Mouse (Mus musculus): Measurements from ENCODE around the gene March6. TPM values are rescaled to one million over a fixed set of nuclear protein-coding genes. Genes with fewer than 3 reads are reported as not detected.

March6 gene
- polyA plus RNA-seq, 1 experiment, result 70.2 TPM

GRCm38 (mm10) chr15:31468806-31469205 lies 62.0 kb downstream of the March6 start:
- TF ChIP-seq CTCF (IDR thresholded peaks at IDR 0.05; ENCODE audit: borderline replicate concordance, insufficient read depth, low read depth, low read length), result no peak
- no peak for TF ChIP-seq POLR2A (IDR thresholded peaks at IDR 0.05; ENCODE audit: borderline replicate concordance, insufficient read depth, low read length)
- Histone ChIP-seq H3K27me3 (ENCODE audit: control insufficient read depth, insufficient read depth, low read length) (no peaks in the 10 kb centered on the region), H3K27ac (ENCODE audit: insufficient read depth, low read length) (no peak overlapping the region), H3K4me3 (replicated peaks; ENCODE audit: insufficient read depth, low read depth, low read length) (no peak overlapping the region), H3K4me1 (ENCODE audit: control insufficient read depth, insufficient read depth, low read length) (no peaks in the 10 kb centered on the region)
- 90% methylated on average over 5 of the region's 5 CpGs for WGBS
- DNase-seq, result no peak

DNA sequence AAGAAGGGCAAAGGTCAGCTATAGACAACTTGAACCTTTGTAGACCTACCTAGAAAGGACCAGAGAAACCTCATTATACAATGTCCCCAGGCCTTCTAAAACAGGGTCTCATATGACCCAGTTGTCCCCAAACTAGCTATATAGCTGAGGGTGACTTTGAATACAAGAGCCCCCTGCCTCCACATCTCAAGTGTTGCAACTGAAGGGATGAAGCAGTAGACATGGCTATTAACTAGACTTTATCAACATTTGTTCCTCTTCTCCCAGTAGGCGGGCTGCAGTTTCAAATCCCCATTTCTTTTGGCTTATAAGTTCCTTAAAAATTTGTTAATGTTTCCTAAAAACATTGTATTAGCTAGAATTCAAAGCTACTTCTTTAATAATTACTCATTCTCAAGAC lies 64.1 kb downstream of the March6 start:
- no peak for TF ChIP-seq CTCF (IDR thresholded peaks at IDR 0.05; ENCODE audit: borderline replicate concordance, insufficient read depth, low read depth, low read length)
- no peak for TF ChIP-seq POLR2A (IDR thresholded peaks at IDR 0.05; ENCODE audit: borderline replicate concordance, insufficient read depth, low read length)
- no peaks in the 10 kb centered on the region for H3K4me1 ChIP-seq (ENCODE audit: control insufficient read depth, insufficient read depth, low read length)
- no peak overlapping the region for H3K4me3 ChIP-seq (replicated peaks; ENCODE audit: insufficient read depth, low read depth, low read length)
- no peaks in the 10 kb centered on the region for H3K27me3 ChIP-seq (ENCODE audit: control insufficient read depth, insufficient read depth, low read length)
- no peak for DNase-seq
- no peak overlapping the region for H3K27ac ChIP-seq (ENCODE audit: insufficient read depth, low read length)
- 95% methylated on average over 1 of the region's 1 CpGs for WGBS

DNA sequence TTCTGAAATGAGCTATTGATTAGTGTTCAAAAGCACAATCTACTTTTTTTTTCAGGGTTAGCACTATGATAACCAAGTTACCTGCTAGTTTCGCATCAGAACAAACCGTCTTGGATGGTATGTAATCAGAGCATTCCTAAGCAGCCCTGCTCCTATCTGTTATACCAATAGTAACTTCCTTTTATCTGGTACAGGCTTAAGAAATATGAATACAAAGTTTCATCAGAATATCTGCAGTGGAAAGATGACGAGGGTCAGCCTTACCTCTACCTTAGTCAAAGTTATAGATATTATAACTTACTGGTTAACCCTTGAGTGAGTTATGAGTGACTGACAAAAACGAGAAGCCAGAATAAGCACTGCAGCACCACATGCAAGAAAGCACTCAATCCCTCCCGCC lies 64.6 kb downstream of the March6 start:
- Histone ChIP-seq H3K4me3 (replicated peaks; ENCODE audit: insufficient read depth, low read depth, low read length) (no peak overlapping the region), H3K4me1 (ENCODE audit: control insufficient read depth, insufficient read depth, low read length) (no peaks in the 10 kb centered on the region), H3K27me3 (ENCODE audit: control insufficient read depth, insufficient read depth, low read length) (no peaks in the 10 kb centered on the region), H3K27ac (ENCODE audit: insufficient read depth, low read length) (no peak overlapping the region)
- 90% methylated on average over 5 of the region's 5 CpGs for WGBS
- TF ChIP-seq POLR2A (IDR thresholded peaks at IDR 0.05; ENCODE audit: borderline replicate concordance, insufficient read depth, low read length) (no peak), CTCF (IDR thresholded peaks at IDR 0.05; ENCODE audit: borderline replicate concordance, insufficient read depth, low read depth, low read length) (no peak)
- DNase-seq, result no peak

DNA sequence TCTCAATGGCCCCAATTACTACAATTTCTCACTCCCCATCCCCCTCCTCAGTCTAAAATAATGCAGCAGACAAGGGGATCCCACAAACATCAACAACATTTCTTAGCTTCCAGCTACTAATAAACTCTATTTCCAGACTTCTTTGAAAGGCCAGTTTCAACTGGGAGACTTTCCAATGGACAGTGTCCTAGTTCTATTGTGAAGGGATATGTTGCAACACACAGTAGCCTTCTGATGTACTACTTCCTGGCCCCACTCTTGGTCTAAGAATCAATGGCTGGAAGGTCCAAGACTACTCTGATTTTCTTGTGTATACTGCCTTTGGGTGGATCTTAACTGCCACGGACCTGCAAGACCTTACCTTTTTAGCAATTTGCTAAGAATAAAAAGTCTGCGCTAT lies 65.0 kb downstream of the March6 start:
- TF ChIP-seq CTCF (IDR thresholded peaks at IDR 0.05; ENCODE audit: borderline replicate concordance, insufficient read depth, low read depth, low read length) (no peak), POLR2A (IDR thresholded peaks at IDR 0.05; ENCODE audit: borderline replicate concordance, insufficient read depth, low read length) (no peak)
- WGBS, result 97% methylated on average over 2 of the region's 2 CpGs
- H3K4me1 ChIP-seq (ENCODE audit: control insufficient read depth, insufficient read depth, low read length), result no peaks in the 10 kb centered on the region
- H3K27ac ChIP-seq (ENCODE audit: insufficient read depth, low read length), result no peak overlapping the region
- no peak for DNase-seq
- H3K4me3 ChIP-seq (replicated peaks; ENCODE audit: insufficient read depth, low read depth, low read length), result no peak overlapping the region
- no peaks in the 10 kb centered on the region for H3K27me3 ChIP-seq (ENCODE audit: control insufficient read depth, insufficient read depth, low read length)

DNA sequence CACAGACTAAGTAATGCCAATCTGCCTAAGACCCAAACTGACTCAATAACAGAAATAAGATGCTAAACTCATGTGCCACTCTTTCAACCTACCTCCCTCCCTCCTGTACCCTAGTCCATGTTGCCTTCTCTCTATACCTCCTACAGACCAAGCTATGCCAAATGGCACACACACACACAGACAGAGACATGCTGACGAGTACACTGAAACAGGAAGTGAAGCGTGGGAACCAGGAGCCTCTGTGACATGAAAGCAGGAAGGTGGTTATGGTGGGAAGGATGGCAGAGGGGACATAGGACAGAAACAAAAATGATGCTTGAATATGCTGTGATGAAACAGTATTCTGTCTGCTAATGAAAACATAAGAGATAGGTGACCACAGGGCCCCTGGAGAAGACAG lies 70.3 kb downstream of the March6 start:
- TF ChIP-seq POLR2A (IDR thresholded peaks at IDR 0.05; ENCODE audit: borderline replicate concordance, insufficient read depth, low read length) (no peak), CTCF (IDR thresholded peaks at IDR 0.05; ENCODE audit: borderline replicate concordance, insufficient read depth, low read depth, low read length) (no peak)
- Histone ChIP-seq H3K4me3 (replicated peaks; ENCODE audit: insufficient read depth, low read depth, low read length) (no peak overlapping the region), H3K27ac (ENCODE audit: insufficient read depth, low read length) (no peak overlapping the region), H3K4me1 (ENCODE audit: control insufficient read depth, insufficient read depth, low read length) (no peaks in the 10 kb centered on the region), H3K27me3 (ENCODE audit: control insufficient read depth, insufficient read depth, low read length) (no peaks in the 10 kb centered on the region)
- no peak for DNase-seq
- WGBS, result 86% methylated on average over 2 of the region's 2 CpGs

DNA sequence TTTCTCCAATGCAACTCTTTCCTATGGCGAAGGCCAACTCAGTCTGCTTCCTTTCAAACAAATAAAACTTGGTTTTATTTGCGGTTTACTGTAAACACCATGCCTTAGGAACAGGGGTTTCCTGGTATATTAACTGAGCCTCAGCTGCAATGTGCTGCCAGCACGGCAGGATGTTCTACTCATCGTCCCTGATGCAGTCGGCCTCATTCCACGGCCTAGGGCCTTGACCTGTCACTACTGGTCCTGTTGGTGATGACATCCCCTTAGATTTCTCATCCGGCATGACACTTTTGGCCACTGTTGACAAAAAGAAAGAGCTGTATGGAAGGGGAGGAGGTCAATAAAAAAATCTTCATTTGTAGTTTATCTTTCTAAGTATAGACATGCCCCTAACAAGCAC lies 72.8 kb downstream of the March6 start:
- WGBS, result 88% methylated on average over 7 of the region's 7 CpGs
- no peak for TF ChIP-seq CTCF (IDR thresholded peaks at IDR 0.05; ENCODE audit: borderline replicate concordance, insufficient read depth, low read depth, low read length)
- TF ChIP-seq POLR2A (IDR thresholded peaks at IDR 0.05; ENCODE audit: borderline replicate concordance, insufficient read depth, low read length), result no peak
- Histone ChIP-seq H3K27me3 (ENCODE audit: control insufficient read depth, insufficient read depth, low read length) (no peaks in the 10 kb centered on the region), H3K27ac (ENCODE audit: insufficient read depth, low read length) (no peak overlapping the region), H3K4me1 (ENCODE audit: control insufficient read depth, insufficient read depth, low read length) (no peaks in the 10 kb centered on the region), H3K4me3 (replicated peaks; ENCODE audit: insufficient read depth, low read depth, low read length) (no peak overlapping the region)
- no peak for DNase-seq

DNA sequence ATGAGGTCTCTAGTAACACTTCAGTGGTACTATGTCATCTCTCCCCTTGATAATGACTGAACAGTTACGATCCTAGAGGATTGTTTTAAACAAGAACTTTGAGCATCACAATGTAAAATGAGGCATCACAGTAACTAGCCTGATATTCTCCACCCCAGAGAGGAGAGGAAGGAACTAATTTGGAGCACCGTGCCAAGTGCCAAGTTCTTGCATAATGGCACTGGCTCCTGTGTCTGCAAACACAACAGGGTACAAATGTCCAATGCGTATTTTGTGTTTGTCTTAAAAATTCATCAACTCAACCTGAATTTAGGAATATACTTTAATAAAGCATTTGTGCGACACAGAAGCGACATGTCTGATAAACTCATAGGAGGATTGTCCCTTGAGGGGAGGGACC lies 74.5 kb downstream of the March6 start:
- peak in 1 of 2 experiments; percentile 47 for DNase-seq
- TF ChIP-seq POLR2A (IDR thresholded peaks at IDR 0.05; ENCODE audit: borderline replicate concordance, insufficient read depth, low read length), result no peak
- TF ChIP-seq CTCF (IDR thresholded peaks at IDR 0.05; ENCODE audit: borderline replicate concordance, insufficient read depth, low read depth, low read length), result no peak
- H3K27ac ChIP-seq (ENCODE audit: insufficient read depth, low read length), result no peak overlapping the region
- 59% methylated on average over 5 of the region's 5 CpGs for WGBS
- no peak overlapping the region for H3K4me3 ChIP-seq (replicated peaks; ENCODE audit: insufficient read depth, low read depth, low read length)
- H3K27me3 ChIP-seq (ENCODE audit: control insufficient read depth, insufficient read depth, low read length), result no peaks in the 10 kb centered on the region
- no peaks in the 10 kb centered on the region for H3K4me1 ChIP-seq (ENCODE audit: control insufficient read depth, insufficient read depth, low read length)

GRCm38 (mm10) chr15:31454861-31455295 lies 76.0 kb downstream of the March6 start:
- no peak for TF ChIP-seq POLR2A (IDR thresholded peaks at IDR 0.05; ENCODE audit: borderline replicate concordance, insufficient read depth, low read length)
- no peak for TF ChIP-seq CTCF (IDR thresholded peaks at IDR 0.05; ENCODE audit: borderline replicate concordance, insufficient read depth, low read depth, low read length)
- Histone ChIP-seq H3K27me3 (ENCODE audit: control insufficient read depth, insufficient read depth, low read length) (no peaks in the 10 kb centered on the region), H3K4me1 (ENCODE audit: control insufficient read depth, insufficient read depth, low read length) (no peaks in the 10 kb centered on the region), H3K4me3 (replicated peaks; ENCODE audit: insufficient read depth, low read depth, low read length) (no peak overlapping the region), H3K27ac (ENCODE audit: insufficient read depth, low read length) (no peak overlapping the region)
- WGBS, result 85% methylated on average over 7 of the region's 7 CpGs
- DNase-seq, result no peak

Measured in cerebellum, adult 2 months (tissue).